Mouse (Mus musculus) limb, embryonic 10.5 days (tissue): ENCODE results near the gene Rhot1. TPM values are rescaled to one million over a fixed set of nuclear protein-coding genes. Genes with fewer than 3 reads are reported as not detected.
A peak's percentile ranks its signal among the peaks of the same experiment; 100 is the strongest.

ENCODE experiments used
- DNase-seq: peaks from one replicate; pipeline ENCODE4 v3.0.0-alpha.2; 2017; ENCODE audit warnings: low spot score
- H3K27ac ChIP-seq: fragments of 300-500 bp; sonication (generic); 2 replicates; pipeline ENCODE4 v1.5.1; 2016; ENCODE audit warnings: mild to moderate bottlenecking
- H3K27me3 ChIP-seq: fragments of 300-500 bp; sonication (generic); 2 replicates; pipeline ENCODE4 v1.6.1; 2016; ENCODE audit warnings: low read depth, mild to moderate bottlenecking; ENCODE audit not compliant: poor library complexity, severe bottlenecking
- H3K36me3 ChIP-seq: fragments of 300-500 bp; sonication (generic); 2 replicates; pipeline ENCODE4 v1.6.1; 2016; ENCODE audit warnings: mild to moderate bottlenecking, moderate library complexity
- H3K4me1 ChIP-seq: fragments of 300-500 bp; sonication (generic); 2 replicates; pipeline ENCODE4 v1.6.1; 2016
- H3K4me3 ChIP-seq: fragments of 300-500 bp; sonication (generic); 2 replicates; pipeline ENCODE4 v1.5.1; 2016; ENCODE audit warnings: mild to moderate bottlenecking, moderate library complexity
- H3K9me3 ChIP-seq: fragments of 300-500 bp; sonication (generic); replicated peaks from 2 replicates; pipeline ENCODE4 v1.6.1; 2016; ENCODE audit warnings: mild to moderate bottlenecking
- WGBS: fragments of 180-500 bp; shearing (Covaris S2); methylation state at CpG from one replicate; pipeline ENCODE4 v1.1.7; 2016; 5-methylcytosine and 5-hydroxymethylcytosine counted together
- polyA plus RNA-seq: library from polyadenylated mRNA; unstranded; fragments of >200 nt; fragmentation: Nextera tagmentation; extraction: Ambion mirVana; gene quantifications from 2 replicates; pipeline ENCODE4 v1.2.1, GENCODE M21; 2016

Gene Rhot1
- 51.9 and 53.4 TPM in 2 replicates for polyA plus RNA-seq

GRCm38 (mm10) chr11:80208860-80209800, at the start of gene Rhot1:
Gene Rhot1, plus strand, starts transcription at chr11:80209019.
- Histone ChIP-seq H3K27ac (peak within 1 kb of the TSS; percentile 86), H3K4me1 (peaks cover 8% of the 10 kb centered on the region), H3K9me3 (no peaks in the 10 kb centered on the region), H3K36me3 (peaks cover 19% of the 10 kb centered on the region), H3K4me3 (peak within 1 kb of the TSS; percentile 94), H3K27me3 (no peaks in the 10 kb centered on the region)
- under 1% methylated on average over 77 of the region's 78 CpGs for WGBS
- DNase-seq: peak; percentile 97

DNA sequence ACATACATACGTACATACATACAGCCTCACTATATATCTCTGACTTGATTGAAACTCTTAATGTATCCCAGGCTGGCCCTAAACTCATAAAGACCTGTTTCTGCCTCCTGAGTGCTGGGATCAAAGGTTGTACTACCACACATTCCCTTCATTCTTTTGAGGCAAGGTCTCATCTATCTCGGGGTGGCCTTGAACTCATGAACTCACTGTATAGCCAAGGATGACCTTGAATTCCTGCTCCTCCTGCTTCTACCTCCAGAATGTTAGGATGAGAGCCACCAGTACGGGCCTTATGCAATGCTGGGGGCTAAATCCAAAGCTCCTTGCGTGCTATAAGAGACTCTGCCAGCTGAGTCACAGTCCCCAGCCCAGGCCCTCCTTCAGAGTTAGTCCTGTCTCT, 47.8 kb upstream of the Rhot1 start:
- Histone ChIP-seq H3K9me3 (no peaks in the 10 kb centered on the region), H3K27me3 (peaks cover 29% of the 10 kb centered on the region), H3K36me3 (no peaks in the 10 kb centered on the region), H3K4me3 (no peak overlapping the region), H3K27ac (no peak overlapping the region), H3K4me1 (no peaks in the 10 kb centered on the region)
- no peak for DNase-seq
- WGBS: 80% methylated on average over 4 of the region's 4 CpGs

- no peak overlapping the region for H3K27ac ChIP-seq
- no peaks in the 10 kb centered on the region for H3K36me3 ChIP-seq
- 82% methylated on average over 7 of the region's 7 CpGs for WGBS
- H3K27me3 ChIP-seq: peaks cover 5% of the 10 kb centered on the region; the same call in 1 of the 2 replicates
- H3K4me1 ChIP-seq: no peaks in the 10 kb centered on the region
- DNase-seq: no peak
- no peak overlapping the region for H3K4me3 ChIP-seq
- no peaks in the 10 kb centered on the region; the same call in 1 of the 2 replicates for H3K9me3 ChIP-seq
These were observed 45.3 kb upstream of the Rhot1 start for GRCm38 (mm10) chr11:80163362-80164116.

GRCm38 (mm10) chr11:80164224-80164623, 44.6 kb upstream of the Rhot1 start:
- Histone ChIP-seq H3K4me1 (no peaks in the 10 kb centered on the region), H3K36me3 (no peaks in the 10 kb centered on the region), H3K27ac (no peak overlapping the region), H3K27me3 (peaks cover under 1% of the 10 kb centered on the region; the same call in 1 of the 2 replicates), H3K4me3 (no peak overlapping the region), H3K9me3 (no peaks in the 10 kb centered on the region; the same call in 1 of the 2 replicates)
- WGBS: 76% methylated on average over 2 of the region's 2 CpGs
- DNase-seq: no peak

- H3K27me3 ChIP-seq: no peaks in the 10 kb centered on the region
- H3K9me3 ChIP-seq: no peaks in the 10 kb centered on the region; the same call in 1 of the 2 replicates
- 94% methylated on average over 9 of the region's 9 CpGs for whole genome bisulfite sequencing
- H3K27ac ChIP-seq: no peak overlapping the region
- H3K36me3 ChIP-seq: no peaks in the 10 kb centered on the region
- DNase-seq: no peak
- no peaks in the 10 kb centered on the region for H3K4me1 ChIP-seq
- no peak overlapping the region for H3K4me3 ChIP-seq
These were observed 40.7 kb upstream of the Rhot1 start for GRCm38 (mm10) chr11:80168121-80168520.

DNA sequence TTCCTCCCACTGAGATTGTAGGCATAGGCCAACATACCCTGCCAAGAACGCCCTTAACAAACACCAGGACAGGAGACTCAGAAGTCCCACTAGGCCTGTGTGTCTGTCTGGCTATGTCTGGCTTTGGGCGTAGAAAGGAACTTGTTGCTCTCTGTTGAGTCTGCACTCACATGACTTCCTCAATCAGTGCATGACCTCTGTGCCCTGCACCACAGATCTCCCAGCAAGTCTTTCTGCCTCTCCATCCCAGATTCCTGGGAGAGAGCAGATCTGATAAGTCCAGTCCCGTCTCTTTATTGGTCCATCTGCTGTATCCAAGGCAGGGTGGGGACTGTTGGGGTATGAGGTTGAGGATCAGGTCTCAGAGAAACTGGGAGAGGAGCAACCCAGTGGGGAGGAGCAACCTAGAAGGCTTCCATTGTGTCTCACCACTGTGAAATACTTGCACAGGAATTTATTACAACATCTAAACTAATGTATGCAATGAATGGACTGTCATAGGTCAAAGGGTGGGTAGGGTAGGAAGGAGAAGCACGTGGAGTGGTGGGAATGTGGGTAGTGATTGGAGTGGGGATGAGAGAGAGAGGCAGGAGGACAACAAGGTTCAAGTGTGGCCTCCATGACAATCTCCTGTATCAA, 40.1 kb upstream of the Rhot1 start:
- H3K9me3 ChIP-seq: no peaks in the 10 kb centered on the region; the same call in 1 of the 2 replicates
- H3K36me3 ChIP-seq: no peaks in the 10 kb centered on the region
- no peak for DNase-seq
- no peaks in the 10 kb centered on the region for H3K4me1 ChIP-seq
- H3K4me3 ChIP-seq: no peak overlapping the region
- 85% methylated on average over 4 of the region's 4 CpGs for WGBS
- no peak overlapping the region for H3K27ac ChIP-seq
- H3K27me3 ChIP-seq: no peaks in the 10 kb centered on the region

DNA sequence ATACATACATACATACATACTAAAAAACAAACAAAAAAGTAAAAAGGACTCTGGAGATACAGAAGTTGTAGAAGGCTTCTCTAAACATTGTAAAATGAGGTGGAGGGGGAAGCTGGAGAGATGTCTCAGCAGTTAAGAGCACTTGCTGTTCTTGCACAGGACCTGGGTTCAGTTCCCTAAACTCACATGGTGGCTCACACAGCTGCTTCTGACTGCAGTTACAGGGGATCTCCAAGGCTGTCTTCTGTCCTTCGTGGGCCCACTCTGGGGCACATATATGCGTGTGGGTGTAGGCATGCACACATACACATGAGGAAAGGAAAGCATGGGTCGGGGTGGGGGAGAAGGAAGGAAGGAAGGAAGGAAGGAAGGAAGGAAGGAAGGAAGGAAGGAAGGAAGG, 39.2 kb upstream of the Rhot1 start:
- Histone ChIP-seq H3K4me1 (no peaks in the 10 kb centered on the region), H3K9me3 (no peaks in the 10 kb centered on the region; the same call in 1 of the 2 replicates), H3K4me3 (no peak overlapping the region), H3K36me3 (no peaks in the 10 kb centered on the region), H3K27me3 (no peaks in the 10 kb centered on the region), H3K27ac (no peak overlapping the region)
- DNase-seq: no peak
- 90% methylated on average over 3 of the region's 3 CpGs for WGBS

DNA sequence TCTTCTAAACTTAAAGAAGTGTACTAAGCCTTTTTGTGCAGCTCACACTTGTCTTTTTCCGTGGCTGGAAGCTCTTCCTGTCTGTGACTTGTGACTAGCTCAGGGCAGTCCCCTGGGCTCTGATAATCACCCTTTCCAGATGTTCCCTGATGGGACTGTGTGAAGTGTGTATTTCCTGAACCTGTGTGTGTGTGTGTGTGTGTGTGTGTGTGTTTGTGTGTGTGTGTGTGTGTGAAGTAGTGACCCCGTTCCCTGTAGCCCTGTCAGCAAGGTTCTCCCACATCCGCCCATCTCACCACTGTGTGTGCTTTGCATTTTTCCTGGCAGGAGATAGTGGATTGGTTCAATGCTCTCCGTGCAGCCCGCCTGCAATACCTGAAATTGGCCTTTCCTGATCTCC, 38.5 kb upstream of the Rhot1 start:
- Histone ChIP-seq H3K9me3 (no peaks in the 10 kb centered on the region; the same call in 1 of the 2 replicates), H3K4me1 (no peaks in the 10 kb centered on the region), H3K4me3 (no peak overlapping the region), H3K27ac (no peak overlapping the region), H3K36me3 (no peaks in the 10 kb centered on the region), H3K27me3 (no peaks in the 10 kb centered on the region)
- no peak for DNase-seq
- 79% methylated on average over 5 of the region's 5 CpGs for whole genome bisulfite sequencing

DNA sequence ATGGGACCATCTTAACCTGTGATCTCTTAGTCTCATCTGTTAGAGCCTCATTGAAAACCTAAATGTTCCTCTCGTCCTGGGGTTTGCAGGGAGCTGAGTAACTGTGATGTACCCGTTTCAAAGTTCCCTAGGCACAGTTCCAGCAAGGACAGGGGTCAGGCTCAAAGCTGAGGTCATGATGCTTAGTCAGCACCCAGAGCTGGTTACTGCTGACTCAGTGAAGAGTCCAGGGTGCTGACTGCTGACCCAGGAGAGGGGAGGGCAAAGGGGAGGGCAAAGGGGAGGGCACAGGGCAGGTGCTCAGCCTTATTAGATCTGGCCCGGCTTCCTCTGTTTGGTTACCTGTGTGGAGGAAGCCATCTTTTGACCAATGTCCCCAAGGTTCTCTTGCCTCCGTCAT, 36.9 kb upstream of the Rhot1 start:
- H3K4me1 ChIP-seq: no peaks in the 10 kb centered on the region
- WGBS: 79% methylated on average over 4 of the region's 4 CpGs
- H3K27ac ChIP-seq: no peak overlapping the region
- no peaks in the 10 kb centered on the region for H3K9me3 ChIP-seq
- H3K36me3 ChIP-seq: no peaks in the 10 kb centered on the region
- no peaks in the 10 kb centered on the region for H3K27me3 ChIP-seq
- no peak for DNase-seq
- H3K4me3 ChIP-seq: no peak overlapping the region

- Histone ChIP-seq H3K9me3 (no peaks in the 10 kb centered on the region), H3K27ac (no peak overlapping the region), H3K36me3 (no peaks in the 10 kb centered on the region), H3K4me3 (no peak overlapping the region), H3K4me1 (no peaks in the 10 kb centered on the region), H3K27me3 (no peaks in the 10 kb centered on the region)
- WGBS: 85% methylated on average over 11 of the region's 11 CpGs
- DNase-seq: no peak
These were observed 34.7 kb upstream of the Rhot1 start for GRCm38 (mm10) chr11:80173963-80174670.

DNA sequence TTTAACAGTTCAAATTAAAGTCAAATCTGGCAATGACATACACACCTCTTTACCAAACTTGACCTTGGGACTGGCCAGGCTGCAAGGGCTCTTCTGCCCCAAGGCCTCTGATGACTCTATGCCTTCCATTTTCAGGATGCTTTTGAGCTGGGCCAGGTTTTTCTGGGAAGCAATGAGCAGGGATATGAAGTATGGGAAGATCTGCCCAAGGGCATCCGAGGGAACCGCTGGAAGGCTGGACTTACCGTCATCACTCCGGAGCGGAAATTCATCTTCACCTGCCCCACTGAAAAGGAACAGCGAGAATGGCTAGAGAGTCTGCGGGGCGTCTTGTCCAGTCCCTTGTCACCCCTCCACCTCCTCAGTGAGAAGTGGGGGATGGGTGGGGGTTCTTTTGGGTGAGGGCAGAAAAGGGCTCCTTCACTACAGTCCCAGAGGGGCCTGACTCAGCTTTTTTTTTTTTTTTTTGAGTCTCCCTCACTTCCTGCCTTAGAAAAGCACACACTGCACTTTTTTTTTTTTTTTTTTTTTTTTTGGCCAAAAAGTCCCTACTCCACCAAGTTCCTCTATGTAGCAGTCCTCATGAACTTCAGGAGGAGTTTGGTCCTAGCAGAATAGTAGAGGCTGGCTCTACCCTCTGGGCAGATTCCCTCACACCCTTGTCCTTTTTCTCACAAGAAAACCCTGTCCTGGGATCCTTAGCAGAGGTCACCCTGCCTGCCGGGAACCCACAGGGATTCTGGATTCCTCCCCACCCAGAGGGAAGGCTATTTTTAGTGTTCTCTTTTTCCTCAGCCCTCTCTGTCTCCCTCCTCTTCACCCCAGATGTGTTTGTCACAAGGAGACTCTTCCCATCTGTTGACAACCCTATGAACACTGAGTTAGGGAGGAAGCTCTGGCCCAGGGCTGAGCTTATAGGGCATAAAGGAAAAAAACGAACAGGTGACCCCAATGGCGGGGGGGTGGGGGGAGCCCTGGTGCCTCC, 31.6 kb upstream of the Rhot1 start:
- Histone ChIP-seq H3K9me3 (no peaks in the 10 kb centered on the region), H3K4me1 (no peaks in the 10 kb centered on the region), H3K36me3 (no peaks in the 10 kb centered on the region), H3K4me3 (no peak overlapping the region), H3K27ac (no peak overlapping the region), H3K27me3 (no peaks in the 10 kb centered on the region)
- 86% methylated on average over 11 of the region's 11 CpGs for WGBS
- DNase-seq: no peak
